Mouse (Mus musculus): ENCODE data around the gene Armcx6. TPM values are rescaled to one million over a fixed set of nuclear protein-coding genes. Genes with fewer than 3 reads are reported as not detected.
"Not testable (repeated sequence)": the region's sequence is repeated elsewhere in the genome, so short reads cannot be mapped to it uniquely, and the experiment has no call there.

Gene Armcx6
- polyA plus RNA-seq, 1 experiment from 2014 or later = 20.9 TPM

GRCm38 (mm10) chrX:134737796-134738195 is 13.4 kb downstream of the Armcx6 start:
- Histone ChIP-seq H3K27me3 (0 out of 2 replicates have a peak, but pooled peaks cover 5% of the 10 kb centered on the region), H3K9me3 (no peaks in the 10 kb centered on the region), H3K4me2 (no peak overlapping the region), H3K4me3 (no peak overlapping the region), H3K27ac (no peak overlapping the region), H3K9ac (no peak overlapping the region), H3K36me3 (no peaks in the 10 kb centered on the region), H3K4me1 (no peaks in the 10 kb centered on the region)
- ATAC-seq (ENCODE audit: borderline replicate concordance, extremely low read depth, low FRiP score, low TSS enrichment) = no peak
- 85% methylated on average over 1 of the region's 1 CpGs for WGBS

GRCm38 (mm10) chrX:134729778-134730177 is 21.4 kb downstream of the Armcx6 start:
- H3K9ac ChIP-seq = no peak overlapping the region
- 36% methylated on average over 4 of the region's 4 CpGs for WGBS
- ATAC-seq (ENCODE audit: borderline replicate concordance, extremely low read depth, low FRiP score, low TSS enrichment) = no peak

GRCm38 (mm10) chrX:134723762-134724161 is 27.5 kb downstream of the Armcx6 start:
- H3K9ac ChIP-seq; H3K4me1 ChIP-seq; H3K36me3 ChIP-seq; H3K4me3 ChIP-seq; H3K27ac ChIP-seq; H3K9me3 ChIP-seq; H3K27me3 ChIP-seq; ATAC-seq (ENCODE audit: borderline replicate concordance, extremely low read depth, low FRiP score, low TSS enrichment); H3K4me2 ChIP-seq: not testable (repeated sequence)
- WGBS = 33% methylated on average over 2 of the region's 2 CpGs

More at GRCm38 (mm10) chrX:134729778-134730177, 21.4 kb downstream of the Armcx6 start:
- H3K27me3 ChIP-seq = peaks cover 5% of the 10 kb centered on the region; the same call in 1 of the 2 replicates
- no peaks in the 10 kb centered on the region for H3K9me3 ChIP-seq
- no peaks in the 10 kb centered on the region for H3K36me3 ChIP-seq
- no peak overlapping the region for H3K4me2 ChIP-seq
- no peak overlapping the region for H3K27ac ChIP-seq
- H3K4me1 ChIP-seq = no peaks in the 10 kb centered on the region
- no peak overlapping the region for H3K4me3 ChIP-seq

- no peaks in the 10 kb centered on the region for H3K9me3 ChIP-seq
- H3K4me3 ChIP-seq = peak overlapping the region; percentile 46
- peak overlapping the region; percentile 54 for H3K4me2 ChIP-seq
- no peaks in the 10 kb centered on the region for H3K4me1 ChIP-seq
- no peaks in the 10 kb centered on the region for H3K27me3 ChIP-seq
- H3K36me3 ChIP-seq = no peaks in the 10 kb centered on the region
- ATAC-seq (ENCODE audit: borderline replicate concordance, extremely low read depth, low FRiP score, low TSS enrichment) = peak; percentile 91
- 19% methylated on average over 14 of the region's 14 CpGs for WGBS
- H3K9ac ChIP-seq = peak overlapping the region; percentile 49
- peak overlapping the region; percentile 93 for H3K27ac ChIP-seq
Observed at GRCm38 (mm10) chrX:134718524-134718923, 32.7 kb downstream of the Armcx6 start.

- Histone ChIP-seq H3K36me3 (no peaks in the 10 kb centered on the region), H3K27ac (peak within 1 kb of the TSS; percentile 93), H3K27me3 (no peaks in the 10 kb centered on the region), H3K9me3 (no peaks in the 10 kb centered on the region), H3K4me3 (peak within 1 kb of the TSS; percentile 46), H3K9ac (peak within 1 kb of the TSS; percentile 49), H3K4me2 (peak within 1 kb of the TSS; percentile 54), H3K4me1 (no peaks in the 10 kb centered on the region)
- ATAC-seq (ENCODE audit: borderline replicate concordance, extremely low read depth, low FRiP score, low TSS enrichment) = peak; percentile 92
- WGBS = 11% methylated on average over 16 of the region's 16 CpGs
Observed at GRCm38 (mm10) chrX:134717752-134718308, 33.4 kb downstream of the Armcx6 start, which contains the start of gene Armcx1. Gene Armcx1, plus strand, starts transcription at chrX:134717963.

- Histone ChIP-seq H3K27me3 (no peaks in the 10 kb centered on the region), H3K36me3 (no peaks in the 10 kb centered on the region), H3K4me1 (no peaks in the 10 kb centered on the region), H3K4me2 (no peak overlapping the region), H3K4me3 (no peak overlapping the region), H3K27ac (no peak overlapping the region), H3K9ac (no peak overlapping the region), H3K9me3 (no peaks in the 10 kb centered on the region)
- no peak for ATAC-seq (ENCODE audit: borderline replicate concordance, extremely low read depth, low FRiP score, low TSS enrichment)
- WGBS = 49% methylated on average over 3 of the region's 3 CpGs
Observed at GRCm38 (mm10) chrX:134716863-134717262, 34.4 kb downstream of the Armcx6 start.

Small RNAs within 50 kb of the gene (microRNA-seq; reads per million reads assigned to microRNA genes)
- gene Mir7093 = not detected

Other genes starting within 250 kb of the Armcx6 start
- 75.1 and 75.2 TPM in 2 replicates for gene Timm8a1, start 209.6 kb downstream of the Armcx6 start, polyA plus RNA-seq (2015; fragmentation: Nextera tagmentation; extraction: Ambion mirVana)
- gene Btk, start 167.8 kb downstream of the Armcx6 start, polyA plus RNA-seq (2015; fragmentation: Nextera tagmentation; extraction: Ambion mirVana) = 2.2 and 2.3 TPM in 2 replicates
- 375 and 413 TPM in 2 replicates for gene Rpl36a, start 165.8 kb downstream of the Armcx6 start, polyA plus RNA-seq (2015; fragmentation: Nextera tagmentation; extraction: Ambion mirVana)
- gene Gla, start 150.3 kb downstream of the Armcx6 start, polyA plus RNA-seq (2015; fragmentation: Nextera tagmentation; extraction: Ambion mirVana) = 5.2 and 7.0 TPM in 2 replicates
- 161 and 168 TPM in 2 replicates for gene Hnrnph2, start 150.2 kb downstream of the Armcx6 start, polyA plus RNA-seq (2015; fragmentation: Nextera tagmentation; extraction: Ambion mirVana)
- gene Armcx4, start 64.9 kb downstream of the Armcx6 start, polyA plus RNA-seq (2015; fragmentation: Nextera tagmentation; extraction: Ambion mirVana) = 5.8 and 6.1 TPM in 2 replicates
- 49.0 and 52.6 TPM in 2 replicates for gene Armcx1, start 33.5 kb downstream of the Armcx6 start, polyA plus RNA-seq (2015; fragmentation: Nextera tagmentation; extraction: Ambion mirVana)
- 73.5 and 74.6 TPM in 2 replicates for gene Armcx3, start 5.2 kb upstream of the Armcx6 start, polyA plus RNA-seq (2015; fragmentation: Nextera tagmentation; extraction: Ambion mirVana)
- 67.6 and 71.3 TPM in 2 replicates for gene Armcx2, start 57.8 kb upstream of the Armcx6 start, polyA plus RNA-seq (2015; fragmentation: Nextera tagmentation; extraction: Ambion mirVana)
- 0.47 and 0.93 TPM in 2 replicates for gene Nxf2, start 213.3 kb upstream of the Armcx6 start, polyA plus RNA-seq (2015; fragmentation: Nextera tagmentation; extraction: Ambion mirVana)

All from lung, embryonic 15.5 days (tissue).